Mouse (Mus musculus): Measurements from ENCODE around the gene Gna14. TPM values are rescaled to one million over a fixed set of nuclear protein-coding genes. Genes with fewer than 3 reads are reported as not detected.

The Gna14 gene
- 1.3 TPM for polyA plus RNA-seq (2017; shearing (Covaris generic))

DNA sequence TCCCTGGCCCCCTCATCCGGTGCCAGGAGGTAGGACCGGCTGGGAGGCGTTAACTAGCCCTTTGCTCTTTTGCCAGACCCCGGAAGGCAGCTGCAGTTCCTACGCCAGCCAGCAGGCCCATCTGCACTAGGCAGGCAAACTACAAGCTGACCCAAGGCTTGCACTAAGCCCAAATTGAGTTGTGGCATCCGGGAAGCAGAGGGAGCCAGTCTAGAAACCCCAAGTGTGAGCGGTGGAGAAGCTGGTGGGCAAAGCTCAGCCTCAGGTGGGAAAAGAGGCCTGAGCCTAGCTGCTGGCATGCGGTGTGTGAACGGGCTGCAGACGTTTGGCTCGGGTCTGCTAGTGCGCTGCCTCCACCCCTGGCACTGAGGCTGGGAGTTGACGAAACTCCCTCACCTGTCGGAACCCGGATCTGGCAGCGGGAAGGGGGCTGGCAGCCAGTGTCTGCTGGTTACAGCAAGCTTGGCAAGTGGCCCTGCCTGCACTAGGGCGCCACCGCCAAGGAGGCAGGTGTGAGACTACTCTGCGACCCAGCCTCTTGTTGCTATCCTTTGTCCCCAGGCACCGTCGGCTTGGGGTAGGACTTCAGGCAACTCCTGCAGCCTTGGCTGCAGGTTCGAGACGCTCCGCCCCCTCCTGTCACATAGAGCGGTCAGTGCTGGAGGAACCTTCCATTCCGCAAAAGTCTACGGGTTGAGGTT, at the start of gene Gna14:
TSS of gene Gna14 (plus strand) at position 232 of the 701 bp plus-strand sequence.

